Mouse (Mus musculus) brain, embryonic 14.5 days (tissue): ENCODE measurements around the gene Gm20538.

Source experiments
- CTCF ChIP-seq: fragments of 200-500 bp; IDR thresholded peaks from 2 replicates; pipeline ENCODE4 v1.5.1; 2012; ENCODE audit warnings: inconsistent platforms, mild to moderate bottlenecking, moderate library complexity, borderline replicate concordance; ENCODE audit not compliant: insufficient read depth, insufficient read length; ENCODE audit errors: extremely low read depth
- POLR2A ChIP-seq: fragments of 200-500 bp; IDR thresholded peaks from 2 replicates; pipeline ENCODE4 v1.6.1; 2012; ENCODE audit warnings: mild to moderate bottlenecking, inconsistent platforms, borderline replicate concordance; ENCODE audit not compliant: poor library complexity, insufficient read depth, insufficient read length, severe bottlenecking; ENCODE audit errors: extremely low read depth

DNA sequence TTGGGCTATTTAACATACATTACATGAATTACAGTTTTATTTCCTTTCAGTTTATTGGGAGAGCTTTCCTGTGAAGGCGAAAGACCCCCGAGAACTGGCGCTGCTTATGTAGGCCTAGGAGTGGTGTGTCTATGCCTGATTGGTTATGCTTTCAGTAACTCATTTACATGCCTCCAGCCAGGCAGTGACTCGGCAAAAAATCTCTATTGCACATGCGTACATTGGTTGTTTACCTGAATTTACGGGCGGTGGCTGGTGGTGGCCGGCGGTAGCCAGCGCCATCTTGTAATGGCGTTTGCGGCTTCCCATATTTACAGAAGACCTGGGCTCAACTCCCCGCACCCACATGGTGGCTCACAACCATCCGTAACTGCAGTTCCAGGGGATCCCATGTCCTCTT is 41.5 kb upstream of the Gm20538 start:
- TF ChIP-seq CTCF (no peak), POLR2A (no peak)
